Mouse (Mus musculus): ENCODE results near the gene Gabrb1.

Gabrb1 gene

GRCm38 (mm10) chr5:72160781-72161485 lies 503.0 kb downstream of the Gabrb1 start:
- DNase-seq (ENCODE audit: low spot score in 2 of 2), result no peak

GRCm38 (mm10) chr5:72162855-72163254 lies 504.9 kb downstream of the Gabrb1 start:
- DNase-seq (ENCODE audit: low spot score in 2 of 2), result no peak

DNA sequence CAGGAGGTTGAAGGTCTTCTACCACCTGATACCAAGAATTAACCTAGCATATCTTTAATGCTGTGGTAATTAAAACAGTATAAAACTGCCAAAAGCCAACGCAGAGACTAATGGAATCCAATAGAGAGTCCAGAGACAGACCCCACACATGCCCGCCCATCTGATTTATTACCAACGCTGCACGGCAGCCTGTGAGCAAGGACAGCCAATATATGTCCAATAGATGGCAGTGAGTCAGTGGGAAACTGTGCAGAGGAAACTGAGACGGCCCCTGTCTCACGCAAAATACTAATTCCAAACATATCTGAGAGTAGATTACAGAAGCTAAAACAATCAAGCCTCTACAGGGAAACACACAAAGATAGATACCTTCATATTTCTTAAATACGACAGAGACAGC lies 506.5 kb downstream of the Gabrb1 start:
- no peak for DNase-seq (ENCODE audit: low spot score in 2 of 2)

- DNase-seq (ENCODE audit: low spot score in 2 of 2), result peak; percentile 92 to 96
These were observed 509.8 kb downstream of the Gabrb1 start, which contains the start of gene Commd8 for GRCm38 (mm10) chr5:72167594-72168284. TSS of gene Commd8 (minus strand) at chr5:72168189.

DNA sequence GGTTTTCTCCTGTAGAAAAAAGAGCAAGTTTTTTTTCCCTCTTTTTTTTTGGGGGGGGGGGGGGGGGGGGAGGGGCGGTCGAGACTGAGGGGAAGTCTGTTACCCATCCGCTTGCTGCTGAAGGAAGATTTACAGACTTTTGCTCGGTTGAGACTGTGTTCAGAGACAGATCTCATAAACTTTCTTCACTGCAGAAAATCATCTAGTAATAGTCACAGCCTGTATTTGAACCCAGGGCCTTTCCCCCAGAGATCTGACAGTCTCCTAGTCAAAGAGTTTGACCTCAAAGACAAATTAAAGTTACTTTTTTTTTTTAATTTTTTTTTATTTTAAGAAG lies 510.3 kb downstream of the Gabrb1 start:
- DNase-seq (ENCODE audit: low spot score in 2 of 2), result no peak

- DNase-seq (ENCODE audit: low spot score in 2 of 2), result no peak
These were observed 512.2 kb downstream of the Gabrb1 start for GRCm38 (mm10) chr5:72170067-72170466.

DNA sequence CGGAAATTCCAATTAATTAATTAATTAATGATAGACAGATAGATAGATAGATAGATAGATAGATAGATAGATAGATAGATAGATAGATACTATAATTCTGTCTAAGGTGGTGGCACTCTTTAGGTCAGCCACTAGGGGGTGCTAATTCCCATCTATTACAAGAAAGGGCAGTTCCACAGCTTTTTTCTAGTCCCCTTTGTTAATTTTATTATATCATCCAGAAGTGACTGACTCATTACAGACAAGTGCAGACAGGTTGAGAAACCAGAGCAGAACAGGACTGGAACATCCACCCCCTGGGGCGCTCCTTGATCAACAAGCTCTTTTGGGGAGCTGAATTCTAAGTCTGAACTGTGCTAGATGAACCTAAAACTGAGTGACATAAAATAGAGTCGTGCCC lies 514.8 kb downstream of the Gabrb1 start:
- DNase-seq (ENCODE audit: low spot score in 2 of 2), result no peak

DNA sequence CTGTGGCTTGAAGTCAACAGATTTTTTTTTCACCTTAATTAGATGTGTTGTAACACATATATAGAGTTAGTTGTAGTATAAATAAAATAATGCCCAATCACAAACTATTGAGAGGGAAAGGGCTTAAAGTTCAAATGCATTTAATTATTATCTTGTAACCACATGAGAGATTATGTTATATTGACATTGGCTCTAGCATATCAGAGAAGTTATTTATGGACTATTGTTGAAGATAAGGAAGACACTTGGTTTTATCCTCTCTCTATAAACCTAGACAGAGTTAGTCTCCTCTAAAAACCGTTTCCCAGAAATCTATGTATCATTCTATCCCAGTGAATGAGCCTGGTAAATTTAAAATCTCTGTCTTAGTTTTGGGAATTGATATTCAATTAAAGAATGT lies 515.6 kb downstream of the Gabrb1 start:
- no peak for DNase-seq (ENCODE audit: low spot score in 2 of 2)

DNA sequence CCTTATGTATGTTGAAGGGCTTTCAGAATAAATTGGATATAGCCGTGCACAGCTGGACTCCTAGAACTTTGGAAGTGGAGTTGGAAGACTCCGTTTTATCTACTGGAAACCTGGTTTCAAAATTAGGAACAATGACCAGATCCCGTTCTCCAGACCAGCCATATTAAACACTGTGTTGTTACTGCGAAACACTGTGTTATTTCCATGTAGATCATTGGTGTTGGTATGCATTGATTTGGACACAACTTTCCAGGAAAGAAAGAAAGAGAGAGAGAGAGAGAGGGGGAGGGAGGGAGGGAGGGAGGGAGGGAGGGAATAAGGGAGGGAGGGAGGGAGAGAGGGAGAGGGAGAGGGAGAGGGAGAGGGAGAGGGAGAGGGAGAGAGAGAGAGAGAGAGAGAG lies 517.1 kb downstream of the Gabrb1 start:
- no peak for DNase-seq (ENCODE audit: low spot score in 2 of 2)

GRCm38 (mm10) chr5:72175530-72175929 lies 517.6 kb downstream of the Gabrb1 start:
- no peak for DNase-seq (ENCODE audit: low spot score in 2 of 2)

DNA sequence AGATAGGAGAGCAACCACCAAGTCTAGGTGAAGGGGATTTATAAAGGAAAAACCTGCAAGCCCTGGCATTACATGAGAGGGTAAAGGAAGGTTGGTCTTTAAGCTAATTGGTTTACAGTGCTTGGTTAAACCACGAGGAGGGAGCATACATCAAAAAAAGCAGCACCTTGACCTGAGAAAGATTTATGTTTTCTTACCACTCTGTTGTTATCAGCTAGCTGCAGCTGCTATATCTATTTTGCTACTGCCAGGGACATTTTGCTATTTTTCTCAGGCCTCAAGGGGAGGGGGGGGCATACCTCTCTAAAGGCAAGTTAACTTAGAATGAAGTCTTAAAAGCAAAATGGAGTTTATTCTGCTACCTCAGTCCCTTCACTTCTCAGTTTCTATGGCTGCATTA lies 523.3 kb downstream of the Gabrb1 start:
- DNase-seq (ENCODE audit: low spot score in 2 of 2), result no peak

DNA sequence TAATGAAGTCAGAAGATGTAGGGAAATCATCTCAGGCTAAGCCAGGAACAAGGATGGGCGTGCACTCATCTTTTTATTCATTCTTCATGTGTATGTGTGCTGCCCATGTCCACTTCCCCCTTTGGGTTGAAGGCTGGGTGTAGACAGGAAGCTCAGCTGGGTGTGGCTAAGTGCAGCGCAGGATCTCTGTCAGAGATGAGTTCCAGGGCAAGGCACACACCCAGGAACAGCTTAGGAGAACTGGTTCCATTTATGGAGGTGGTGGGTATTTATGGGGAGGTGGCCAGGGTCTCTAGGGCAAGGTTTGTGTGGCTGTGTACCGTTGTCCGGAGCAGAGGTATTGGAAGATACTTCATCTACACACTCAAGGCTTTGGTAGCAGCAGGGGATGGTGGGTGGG lies 524.9 kb downstream of the Gabrb1 start:
- no peak for DNase-seq (ENCODE audit: low spot score in 2 of 2)

DNA sequence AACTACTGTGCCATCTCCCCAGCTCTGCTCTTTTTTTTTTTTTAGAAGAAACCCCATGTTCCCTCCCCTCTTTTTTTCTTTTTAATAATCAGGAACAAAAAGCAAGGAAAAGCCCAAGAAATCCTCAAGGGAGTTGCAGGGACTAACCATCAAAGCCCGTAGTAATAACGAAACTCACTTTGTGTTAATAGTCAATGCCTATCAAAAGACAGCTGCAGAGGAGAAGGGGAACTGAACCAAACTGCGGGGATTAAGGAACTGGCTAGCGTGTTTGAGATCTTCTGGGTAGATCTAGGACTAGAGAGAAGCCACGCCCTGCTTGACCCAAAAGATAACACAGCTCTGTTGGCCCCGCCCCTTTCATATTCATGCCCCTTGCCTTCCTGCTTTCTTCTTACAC lies 526.0 kb downstream of the Gabrb1 start:
- DNase-seq (ENCODE audit: low spot score in 2 of 2), result no peak

DNA sequence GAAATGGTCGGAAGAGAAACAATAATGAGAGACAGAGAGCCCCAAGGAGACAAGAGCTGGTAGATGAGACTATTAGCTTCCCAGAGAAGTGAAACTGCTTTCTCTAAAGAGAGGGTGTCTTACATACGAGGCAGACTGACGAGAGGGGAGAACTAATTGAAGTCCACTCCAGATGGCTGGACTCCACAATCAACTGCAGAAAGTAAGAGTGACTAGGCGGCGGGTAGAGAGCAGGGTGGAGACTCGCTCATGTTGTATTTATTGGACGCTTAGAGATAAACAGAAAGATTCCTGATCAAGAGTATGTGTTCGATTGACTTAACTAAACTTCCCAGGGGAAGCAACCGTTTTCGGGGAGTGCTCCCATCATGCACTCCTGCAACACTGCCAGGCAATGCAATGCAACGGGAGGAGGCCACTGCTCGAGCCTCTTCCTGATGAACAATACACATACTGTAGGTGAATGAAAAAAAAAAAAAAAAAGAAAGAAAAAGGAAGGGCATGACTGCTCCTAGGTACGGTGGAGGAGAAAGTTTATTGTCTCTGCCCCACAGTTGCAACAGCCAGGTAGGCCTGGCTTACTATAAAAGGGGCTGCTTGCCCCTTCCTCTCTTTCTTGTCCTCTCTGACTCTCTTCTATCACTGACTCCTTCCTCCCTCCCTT lies 526.7 kb downstream of the Gabrb1 start:
- no peak for DNase-seq (ENCODE audit: low spot score in 2 of 2)

DNA sequence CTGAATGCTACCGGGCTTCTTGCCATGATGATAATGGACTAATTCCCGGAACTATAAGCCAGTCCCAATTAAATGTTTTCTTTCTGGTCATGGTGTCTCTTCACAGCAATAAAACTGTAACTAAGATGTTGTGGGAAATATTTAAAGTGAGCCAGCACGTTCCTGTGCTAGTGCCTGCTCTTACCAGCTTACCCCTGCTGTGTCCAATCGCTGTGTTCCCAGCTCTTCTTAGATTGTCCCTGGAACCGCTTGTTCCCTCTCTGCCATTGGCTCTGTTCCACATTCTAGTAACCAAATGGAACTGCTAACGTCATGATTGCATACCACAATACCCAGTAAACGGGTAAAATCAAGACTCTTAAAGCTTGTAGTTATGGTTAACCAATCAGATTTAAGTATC lies 533.2 kb downstream of the Gabrb1 start:
- DNase-seq (ENCODE audit: low spot score in 2 of 2), result no peak

GRCm38 (mm10) chr5:72191932-72192331 lies 534.0 kb downstream of the Gabrb1 start:
- no peak for DNase-seq (ENCODE audit: low spot score in 2 of 2)

GRCm38 (mm10) chr5:72195442-72195841 lies 537.5 kb downstream of the Gabrb1 start:
- no peak for DNase-seq (ENCODE audit: low spot score in 2 of 2)
